Mouse (Mus musculus) heart, adult 2 months (tissue): ENCODE results near the gene Sys1.
A peak's percentile ranks its signal among the peaks of the same experiment; 100 is the strongest.

Experiments used
- CTCF ChIP-seq: fragments of 200-600 bp; IDR thresholded peaks from 2 replicates; pipeline ENCODE4 v1.8.1; 2022; ENCODE audit warnings: antibody characterized with exemption, mild to moderate bottlenecking, moderate library complexity
- EP300 ChIP-seq: fragments of 200-500 bp; IDR thresholded peaks from 2 replicates; pipeline ENCODE4 v1.6.1; 2011; ENCODE audit warnings: low read depth, low read length, control low read depth; ENCODE audit not compliant: insufficient read depth
- POLR2A ChIP-seq: fragments of 200-500 bp; IDR thresholded peaks from 2 replicates; pipeline ENCODE4 v1.6.1; 2011; ENCODE audit warnings: mild to moderate bottlenecking, low read depth, low read length, control low read depth; ENCODE audit not compliant: insufficient read depth

DNA sequence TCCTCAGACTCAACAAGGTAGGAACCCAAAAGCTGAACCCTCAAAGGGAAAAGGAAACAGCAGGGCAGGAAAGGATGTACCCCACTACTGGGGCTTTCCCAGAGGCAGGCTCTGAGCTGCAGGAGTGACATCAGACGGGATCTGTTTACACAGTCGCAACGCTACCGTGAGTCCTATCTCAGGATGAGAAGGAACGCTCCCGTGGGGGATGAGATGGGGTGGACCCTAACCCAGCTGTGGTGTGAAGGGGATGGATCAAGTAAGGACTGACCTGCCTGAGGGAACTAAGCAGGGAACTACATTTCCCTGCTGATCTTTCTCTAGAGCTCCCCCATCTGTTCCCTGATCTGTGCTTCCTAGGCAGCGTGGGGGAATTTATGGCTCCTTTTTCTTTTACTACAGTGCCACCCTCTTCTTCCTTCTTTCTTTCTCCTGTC lies at the start of gene Sys1:
- TF ChIP-seq CTCF (peak; percentile 44), POLR2A (no peak), EP300 (no peak)
